Mouse (Mus musculus): ENCODE measurements around the gene Ptprb.

DNA sequence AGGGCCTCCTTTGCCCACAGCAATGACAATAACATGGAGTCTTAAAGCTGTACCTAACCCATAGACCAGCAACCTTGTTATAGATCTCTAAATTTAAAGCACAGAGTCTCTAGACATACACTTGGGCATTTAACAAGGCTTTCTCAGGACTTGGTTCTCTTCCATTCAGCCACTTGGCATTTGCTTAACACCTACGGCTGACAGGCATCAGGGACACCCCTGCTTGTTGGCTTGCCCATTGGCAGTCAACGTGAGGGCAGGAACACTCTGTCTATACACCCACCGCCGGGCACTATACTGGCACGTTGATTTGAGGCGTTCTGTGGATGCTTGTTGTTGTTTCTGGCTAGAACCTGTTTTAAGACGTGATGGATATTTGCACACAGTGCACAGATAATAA is 157.1 kb downstream of the Ptprb start:
- no peak for TF ChIP-seq CTCF (IDR thresholded peaks at IDR 0.05 in 2 of 3, conservative IDR thresholded peaks at IDR 0.05 in 1 of 3; ENCODE audit: control insufficient read depth in 1 of 3, insufficient read depth in 1 of 3, low read depth in 2 of 3, low read length in 3 of 3, poor library complexity in 1 of 3, severe bottlenecking in 1 of 3)
- TF ChIP-seq POLR2A (IDR thresholded peaks at IDR 0.05; ENCODE audit: control insufficient read depth in 1 of 2, insufficient read depth in 1 of 2, low read depth in 1 of 2, low read length in 2 of 2, poor library complexity in 1 of 2) = no peak
- no peak for TF ChIP-seq BHLHE40 (IDR thresholded peaks at IDR 0.05; ENCODE audit: borderline replicate concordance, low read depth, low read length)
- TF ChIP-seq USF1 (IDR thresholded peaks at IDR 0.05; ENCODE audit: low read depth, low read length) = no peak
- TF ChIP-seq GATA1 (IDR thresholded peaks at IDR 0.05; ENCODE audit: low read depth, low read length) = no peak
- no peak for TF ChIP-seq TAL1 (IDR thresholded peaks at IDR 0.05; ENCODE audit: low read length)
- no peak for TF ChIP-seq USF2 (IDR thresholded peaks at IDR 0.05; ENCODE audit: borderline replicate concordance in 1 of 2, insufficient read depth in 1 of 2, low read depth in 1 of 2, low read length in 2 of 2)
- no peak for TF ChIP-seq CHD1 (IDR thresholded peaks at IDR 0.05; ENCODE audit: low read depth, low read length)
